Mouse (Mus musculus) erythroblast, adult 5-6 weeks (primary cell): ENCODE measurements around the gene Lima1. TPM values are rescaled to one million over a fixed set of nuclear protein-coding genes. Genes with fewer than 3 reads are reported as not detected.

Experiments
- ATAC-seq: replicated peaks from 2 replicates; pipeline ENCODE4 v1.8.0; 2016; ENCODE audit warnings: moderate number of reproducible peaks, mild to moderate bottlenecking, moderate TSS enrichment, inconsistent platforms; ENCODE audit not compliant: poor library complexity, low FRiP score, severe bottlenecking
- total RNA-seq, 2 experiments: library from RNA; stranded (forward) in 1 of 2; stranded (reverse) in 1 of 2; fragments of 150-400 nt in 1 of 2; fragments of 200-764, 138-1000 nt in 1 of 2; gene quantifications; 2 replicates each; pipeline versions ENCODE4 v1.2.3 to v1.2.4; 2015 to 2017; ENCODE audit warnings: low replicate concordance in 2 of 2

Gene Lima1
- total RNA-seq, 2 experiments from 2014 or later = 2.8 to 2.9 TPM

GRCm38 (mm10) chr15:99874612-99875333, 483 bp downstream of the Lima1 start:
- no peak for ATAC-seq

DNA sequence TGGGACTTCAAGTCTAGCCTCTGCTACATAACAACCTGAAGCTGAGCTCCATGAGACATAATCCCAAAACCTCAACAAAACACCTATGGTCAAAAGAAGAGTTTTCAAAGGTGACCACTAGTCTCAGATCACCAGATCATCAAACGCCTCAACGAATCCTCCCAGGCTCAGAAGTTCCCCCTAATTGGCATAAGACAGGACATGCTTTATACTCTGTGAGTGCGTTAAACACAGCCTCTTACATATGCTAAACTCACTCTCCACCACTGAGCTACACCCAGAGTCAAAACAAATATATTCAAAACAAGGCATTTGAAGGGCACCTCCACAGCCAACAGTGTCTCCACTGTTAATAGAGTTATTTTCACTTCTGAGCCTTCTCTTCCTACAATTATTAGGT, 2.7 kb downstream of the Lima1 start:
- ATAC-seq = no peak

GRCm38 (mm10) chr15:99867654-99868053, 7.6 kb downstream of the Lima1 start:
- ATAC-seq = no peak

- ATAC-seq = no peak
Measured at GRCm38 (mm10) chr15:99866450-99867221, 8.6 kb downstream of the Lima1 start.

DNA sequence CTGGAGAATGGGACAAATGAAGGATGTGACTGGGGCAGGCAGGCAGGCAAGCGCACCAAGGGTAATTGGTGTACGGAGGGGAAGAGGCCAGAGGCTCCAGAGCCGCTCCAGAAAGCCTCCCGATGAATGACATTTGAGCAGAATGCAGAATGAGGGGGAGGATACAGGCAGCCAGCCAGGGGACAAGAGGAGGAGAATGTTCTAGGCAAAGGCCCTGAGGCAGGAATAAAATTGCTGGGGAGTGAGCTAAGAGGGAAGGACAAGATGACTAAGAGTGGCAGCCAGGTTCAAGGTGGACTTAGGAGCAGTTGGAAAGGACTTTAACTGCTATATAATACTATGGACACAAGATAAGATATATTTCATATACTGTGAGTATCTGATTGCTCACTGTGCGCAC, 9.3 kb downstream of the Lima1 start:
- no peak for ATAC-seq

DNA sequence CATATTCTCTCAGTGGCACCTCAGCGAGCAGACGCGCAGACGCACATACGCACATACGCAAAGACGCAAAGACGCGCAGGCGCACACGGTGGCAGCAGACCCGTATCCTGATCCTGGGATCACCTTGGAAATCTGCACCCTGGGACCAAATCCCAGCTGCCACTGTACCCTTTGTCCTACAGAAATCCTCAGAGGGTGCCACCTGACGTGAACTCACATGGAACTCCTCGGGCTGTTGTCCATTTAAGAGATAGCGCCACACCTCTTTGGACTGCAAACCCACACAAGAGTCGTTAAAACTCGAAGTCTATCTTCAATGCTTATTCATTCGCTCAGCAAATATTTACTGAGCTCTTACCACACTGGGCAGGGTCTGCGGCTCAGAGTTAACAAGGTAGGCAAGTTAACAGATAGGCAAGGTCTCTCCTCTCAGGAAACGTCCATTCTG, 9.7 kb downstream of the Lima1 start:
- ATAC-seq = no peak

- ATAC-seq = no peak
Measured at GRCm38 (mm10) chr15:99865046-99865445, 10.2 kb downstream of the Lima1 start.

DNA sequence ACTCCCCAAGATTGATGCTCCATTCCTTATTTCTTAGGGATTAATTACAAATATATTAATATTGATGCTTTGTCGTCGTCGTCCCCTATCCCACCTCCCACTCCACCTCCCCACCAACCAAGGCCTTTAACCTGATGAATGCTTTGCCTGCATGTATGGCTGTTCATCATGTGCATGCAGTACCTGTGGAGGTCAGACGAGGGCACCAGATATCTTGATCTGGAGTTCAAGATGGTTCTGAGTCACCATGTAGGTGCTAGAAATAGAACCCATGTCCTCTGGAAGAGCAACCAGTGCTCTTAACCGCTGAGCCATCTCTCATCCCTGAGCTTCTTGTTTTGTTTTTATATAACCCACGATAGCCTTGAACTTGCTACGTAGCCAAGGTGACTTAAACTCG, 11.5 kb downstream of the Lima1 start:
- no peak for ATAC-seq

DNA sequence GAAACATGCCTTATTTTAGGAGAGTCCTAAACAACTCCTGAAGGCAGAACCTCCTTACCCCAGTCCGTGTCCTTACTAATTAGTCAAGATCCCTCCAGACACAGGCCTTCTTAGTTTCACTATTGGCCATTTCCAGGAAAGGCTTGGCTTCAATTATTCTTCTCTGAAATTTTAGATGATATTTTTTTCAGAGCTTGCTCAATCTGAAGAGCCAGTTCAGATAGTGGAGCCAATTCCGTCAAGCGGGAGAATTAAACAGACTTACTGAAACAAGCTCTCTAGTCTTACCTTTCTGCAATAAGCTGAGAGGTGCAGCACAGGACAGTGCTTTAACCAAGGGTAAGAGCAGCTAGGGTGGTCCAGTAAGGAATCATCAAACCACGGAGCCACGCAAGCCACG, 11.9 kb downstream of the Lima1 start:
- ATAC-seq = no peak

DNA sequence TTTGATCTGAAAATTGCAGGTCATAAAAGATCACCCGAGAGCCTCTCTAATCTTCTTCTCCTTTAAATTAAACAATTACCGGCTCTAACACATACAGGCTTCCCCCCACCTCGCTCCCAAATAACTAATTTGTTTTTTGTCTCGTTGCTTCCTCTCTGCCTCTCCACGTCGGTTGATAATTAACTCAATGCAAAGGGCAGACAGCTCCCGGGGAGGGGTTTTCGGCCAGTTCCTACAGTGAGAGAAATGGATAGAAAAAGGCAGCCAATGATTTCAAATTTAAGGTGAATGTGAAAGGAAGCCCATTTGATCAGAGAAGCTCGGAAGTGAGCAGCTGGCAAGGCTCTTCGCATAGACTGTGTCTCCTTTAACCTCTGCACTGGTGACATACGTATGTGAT, 12.8 kb downstream of the Lima1 start:
- ATAC-seq = no peak

DNA sequence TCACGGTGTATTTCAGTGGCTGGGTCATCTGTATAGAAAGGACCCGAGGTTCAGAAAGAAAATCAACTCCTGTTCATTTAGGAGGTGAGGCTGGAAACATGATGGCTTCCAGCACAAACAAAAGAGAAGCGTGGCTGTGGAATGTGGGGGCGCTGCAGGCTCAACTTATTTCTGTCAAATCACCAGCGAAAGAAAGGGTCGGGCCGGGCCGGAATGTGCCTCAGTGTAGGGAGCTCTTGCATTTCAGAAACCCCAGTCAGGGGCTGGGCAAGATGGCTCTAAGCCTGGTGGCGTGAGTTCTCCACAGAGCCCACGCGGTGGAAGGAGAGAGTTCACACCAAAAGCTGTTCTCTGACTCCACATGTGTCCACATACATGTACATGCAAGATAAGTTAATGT, 13.3 kb downstream of the Lima1 start:
- no peak for ATAC-seq

DNA sequence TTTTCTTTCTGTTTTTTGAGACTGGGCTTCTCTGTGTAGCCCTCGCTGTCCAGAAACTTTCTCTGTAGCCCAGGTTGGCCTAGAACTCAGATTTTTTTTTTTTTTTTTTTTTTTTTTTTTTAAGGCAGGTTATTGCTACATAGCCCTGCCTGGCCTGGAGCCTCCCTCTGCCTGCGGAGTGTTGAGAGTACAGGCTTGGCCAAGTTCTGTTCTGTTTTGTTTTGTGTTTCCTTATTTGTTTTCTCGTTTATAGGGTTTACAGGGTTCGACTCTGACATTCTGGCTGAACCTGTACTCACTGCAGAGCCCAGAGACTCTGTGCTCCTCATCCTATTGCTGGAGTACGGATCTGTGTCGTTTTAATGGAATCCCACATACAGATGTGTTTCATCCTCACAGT, 13.7 kb downstream of the Lima1 start:
- ATAC-seq = no peak

DNA sequence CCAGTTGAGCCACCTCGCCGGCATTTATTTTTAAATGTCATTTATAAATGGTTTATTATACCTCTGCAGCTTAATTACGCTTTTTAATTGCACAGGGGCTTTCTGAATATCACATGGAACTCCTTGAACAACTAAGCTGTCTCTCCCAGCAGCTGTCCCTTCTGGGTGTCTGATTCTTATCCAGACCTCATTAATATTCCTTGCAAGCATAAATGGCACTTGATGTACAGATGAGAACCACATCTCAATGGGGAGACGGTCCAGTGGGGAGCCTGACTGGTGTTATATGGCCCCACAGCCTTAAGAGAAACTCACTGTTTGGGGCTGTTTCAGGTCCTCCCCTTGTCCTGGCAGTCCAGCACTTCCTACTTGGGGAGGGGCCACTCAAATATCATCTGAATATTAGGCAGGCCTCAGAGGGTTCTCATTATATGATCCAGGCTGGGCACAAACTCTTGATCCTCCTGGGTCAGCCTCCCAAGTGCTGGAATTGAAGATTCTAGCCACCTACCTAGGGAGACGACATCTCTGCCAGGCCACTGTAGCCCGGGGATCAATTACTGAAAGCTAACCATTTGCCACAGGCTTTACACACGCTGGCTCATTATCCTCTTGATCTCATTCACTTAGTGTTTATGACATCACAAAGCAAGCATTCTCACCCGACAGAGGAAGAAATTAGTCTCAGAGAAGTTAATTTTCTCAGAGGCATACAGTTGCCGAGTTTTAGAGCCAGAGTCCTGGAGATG, 15.4 kb downstream of the Lima1 start:
- no peak for ATAC-seq

DNA sequence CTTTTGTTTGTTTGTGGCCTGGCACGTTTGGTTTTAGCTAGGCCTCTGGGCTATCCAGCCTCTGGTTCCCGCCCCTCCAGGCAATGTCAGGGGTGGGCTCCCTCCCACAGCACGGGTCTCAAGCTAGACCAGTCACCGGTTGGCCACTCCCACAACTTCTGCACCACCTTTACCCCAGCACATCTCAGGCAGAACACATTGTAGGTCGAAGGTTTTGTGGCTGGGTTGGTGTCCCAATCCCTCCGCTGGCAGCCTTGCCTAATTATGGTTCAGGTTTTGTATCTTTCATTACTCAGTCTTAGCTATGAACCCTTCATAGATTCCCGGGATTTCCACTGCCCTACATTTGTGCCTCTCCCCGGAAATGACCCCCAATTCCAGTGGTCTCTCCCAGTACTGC, 17.8 kb downstream of the Lima1 start:
- no peak for ATAC-seq

DNA sequence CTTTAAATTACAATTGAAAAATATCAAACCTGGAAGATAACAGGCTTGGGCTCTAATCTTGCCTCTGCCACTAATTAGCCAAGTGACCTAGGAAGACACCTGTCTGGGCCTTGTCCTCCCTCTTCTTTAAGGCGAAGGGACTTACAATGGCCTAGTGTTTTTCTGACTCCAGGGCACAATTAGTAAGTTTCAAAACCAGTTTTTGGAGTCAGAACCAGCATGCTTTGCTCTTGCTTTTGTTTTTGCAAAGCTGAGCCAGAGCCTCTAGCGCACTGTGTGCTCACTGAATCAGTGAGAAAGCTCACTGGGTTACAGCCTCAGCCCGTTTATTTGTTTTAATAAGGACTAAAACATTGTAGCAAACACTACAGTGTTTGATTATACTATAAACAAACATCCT, 20.1 kb downstream of the Lima1 start:
- no peak for ATAC-seq

- no peak for ATAC-seq
Measured at GRCm38 (mm10) chr15:99852606-99853237, 22.5 kb downstream of the Lima1 start.

DNA sequence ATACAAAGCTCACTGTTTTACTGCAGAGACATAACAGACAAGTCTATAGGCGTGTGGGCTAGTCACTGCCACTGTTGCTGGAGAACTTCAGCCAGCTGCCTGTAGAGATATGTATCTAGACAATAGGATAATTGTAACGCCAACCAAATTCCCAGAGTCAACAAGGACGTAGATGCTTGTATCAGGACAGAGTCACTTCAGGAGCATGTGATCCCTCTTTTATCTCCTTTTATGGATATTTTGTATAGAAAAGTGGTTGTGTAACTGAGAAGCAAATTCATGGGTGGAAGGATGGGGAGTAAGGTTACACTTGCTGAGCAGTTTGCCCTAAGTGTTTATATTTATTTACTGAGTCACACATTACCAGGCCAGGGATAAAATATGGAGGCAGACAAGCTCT, 25.0 kb downstream of the Lima1 start:
- no peak for ATAC-seq

DNA sequence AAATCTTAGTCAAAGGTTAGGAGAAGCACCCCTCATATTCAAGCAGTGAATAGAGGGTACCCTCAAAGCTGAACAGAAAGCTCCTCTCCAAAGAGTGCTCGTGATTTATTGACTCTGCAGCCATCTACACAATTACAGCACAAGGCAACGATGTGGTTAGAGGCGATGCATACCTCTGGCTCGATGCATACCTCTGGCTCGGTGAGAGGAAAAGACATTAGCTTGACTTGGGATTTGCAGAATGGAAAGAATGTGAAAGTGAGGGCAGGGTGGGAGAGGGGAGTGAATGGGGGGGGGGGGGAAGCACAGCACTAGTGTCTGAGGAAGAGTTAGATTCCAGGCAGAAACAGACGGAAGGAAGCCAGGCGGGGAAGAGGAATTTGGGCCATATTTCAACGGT, 27.3 kb downstream of the Lima1 start:
- ATAC-seq = no peak

- ATAC-seq = no peak
Measured at GRCm38 (mm10) chr15:99847207-99847881, 27.9 kb downstream of the Lima1 start.

DNA sequence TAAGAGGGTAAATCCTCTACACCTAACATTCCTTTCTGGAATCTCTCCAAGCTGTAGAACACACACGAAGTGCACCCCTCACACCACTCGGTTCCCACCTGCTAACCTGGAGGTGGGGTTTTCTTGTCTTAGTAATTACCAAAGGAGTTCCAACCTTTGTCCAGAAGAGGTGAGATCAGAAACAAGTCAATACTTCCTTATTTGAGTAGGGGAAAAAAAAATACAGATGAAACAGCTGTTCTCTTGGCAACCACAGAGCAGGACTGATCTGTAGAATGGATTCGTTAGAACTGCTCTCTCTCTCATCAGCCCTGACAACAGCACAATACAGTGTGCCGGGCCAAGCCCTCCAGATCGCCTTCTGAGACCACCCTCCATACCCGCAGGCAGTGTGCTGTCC, 28.6 kb downstream of the Lima1 start:
- ATAC-seq = no peak
